Mouse (Mus musculus) liver, postnatal 0 days (tissue): Measurements from ENCODE around the gene Dcbld2.

Experiments used
- CTCF ChIP-seq: sonication (generic); IDR thresholded peaks from 2 replicates; pipeline ENCODE4 v1.5.1; 2016; ENCODE audit warnings: antibody characterized with exemption, low read depth
- EP300 ChIP-seq: IDR thresholded peaks from 2 replicates; pipeline ENCODE4 v1.6.1; 2016; ENCODE audit warnings: antibody characterized with exemption, low read depth, mild to moderate bottlenecking

DNA sequence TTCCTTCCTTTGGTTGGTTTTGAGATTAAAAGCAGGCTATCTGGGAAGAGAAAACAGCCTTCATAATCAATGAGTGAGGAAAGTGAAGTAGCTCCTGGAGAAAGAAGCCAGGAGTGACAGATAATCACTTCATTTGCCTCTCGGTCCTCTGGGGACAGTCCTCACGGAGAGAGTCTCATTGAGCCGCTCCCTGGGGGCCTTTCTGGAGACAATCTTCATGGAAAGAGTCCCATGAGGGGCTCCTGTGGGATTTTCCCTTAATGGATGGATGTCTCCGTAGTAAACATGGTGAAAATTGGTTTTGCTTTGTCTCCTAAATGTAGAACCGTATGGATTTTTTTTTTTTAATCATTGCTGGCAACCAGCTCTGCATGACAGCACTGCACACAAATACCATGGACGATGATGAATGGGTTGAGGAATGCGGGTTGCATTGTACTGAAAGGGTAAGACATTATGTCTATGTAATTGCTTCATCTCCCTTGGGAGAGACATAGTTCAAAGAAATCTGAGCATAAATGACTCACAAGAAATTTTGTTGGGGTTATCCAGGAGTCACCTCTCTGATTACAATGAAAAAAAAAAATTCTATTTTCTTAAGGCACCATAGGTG lies 19.0 kb upstream of the Dcbld2 start:
- TF ChIP-seq EP300 (no peak), CTCF (no peak)
